ENCODE assay signal across 22 mouse cellular contexts in the genomic region with DNA sequence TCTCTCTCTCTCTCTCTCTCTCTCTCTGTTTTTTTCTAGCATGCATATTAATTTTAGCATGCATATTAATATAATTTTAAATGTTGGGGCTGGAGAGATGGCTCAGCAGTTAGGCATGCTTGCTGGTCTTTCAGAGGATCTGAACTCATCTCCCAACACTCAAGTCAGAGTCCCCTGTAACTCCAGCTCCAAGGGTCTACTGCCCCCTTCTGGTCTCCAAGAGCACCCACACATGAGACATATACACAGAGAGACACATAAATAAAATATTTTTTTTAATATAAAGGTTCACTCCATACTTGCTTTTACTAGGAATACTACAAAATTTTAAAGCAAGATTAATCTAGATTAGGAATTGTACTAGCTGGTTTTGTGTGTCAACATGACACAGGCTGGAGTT.
DNase-seq lines count a peak whose midpoint lies in the region; TF ChIP-seq lines count a peak whose summit lies in the region.
"Had no signal": no experiment of that assay in that cellular context is flagged by ENCODE, and none has a peak within 500 bp of the region (broad histone marks: within the 10 kb centered on the region; RNA-seq: fewer than 3 reads in every experiment).

No protein-coding gene starts in this region.

- H3K27me3 ChIP-seq in embryonic facial prominence, embryonic 10.5 days (replicated peaks; ENCODE audit: low read depth, poor library complexity, severe bottlenecking): no peaks in the 10 kb centered on the region
- H3K27me3 ChIP-seq: embryonic facial prominence, embryonic 12.5 days; limb, embryonic 13.5 days; liver, embryonic 12.5 days; megakaryocyte, embryonic 14.5 days; midbrain, embryonic 15.5 days; neural tube, embryonic 12.5 days had no signal

- TF ChIP-seq CTCF in left cerebral cortex, adult 2 months (IDR thresholded peaks at IDR 0.05): peak; percentile 13

- H3K36me3 ChIP-seq in ES-E14 (ENCODE audit: control insufficient read depth, insufficient read depth, low read length, poor library complexity, severe bottlenecking): no peaks in the 10 kb centered on the region
- H3K36me3 ChIP-seq in embryonic facial prominence, embryonic 10.5 days (replicated peaks): no peaks in the 10 kb centered on the region
- H3K36me3 ChIP-seq: embryonic facial prominence, embryonic 12.5 days; limb, embryonic 13.5 days; liver, embryonic 12.5 days; midbrain, embryonic 15.5 days; neural tube, embryonic 12.5 days had no signal

- intact Hi-C loops in left cerebral cortex, adult 2 months (cut with DNase I): no loop called here

- no peak overlapping the region for H3K9ac ChIP-seq in ES-E14 (ENCODE audit: insufficient read depth, low read depth, low read length, poor library complexity, severe bottlenecking)
- H3K9ac ChIP-seq: embryonic facial prominence, embryonic 12.5 days; hindbrain, embryonic 14.5 days; limb, embryonic 13.5 days; liver, embryonic 12.5 days; midbrain, embryonic 15.5 days; neural tube, embryonic 12.5 days had no signal

- no peak overlapping the region for H3K4me3 ChIP-seq in left cerebral cortex, adult 2 months
- H3K4me3 ChIP-seq in ES-E14 (ENCODE audit: insufficient read depth in 1 of 2, low read depth in 1 of 2, low read length in 2 of 2, poor library complexity in 1 of 2, severe bottlenecking in 1 of 2): no peak overlapping the region
- H3K4me3 ChIP-seq in embryonic facial prominence, embryonic 10.5 days: no peak overlapping the region
- H3K4me3 ChIP-seq: embryonic facial prominence, embryonic 12.5 days; limb, embryonic 13.5 days; liver, embryonic 12.5 days; megakaryocyte, embryonic 14.5 days; midbrain, embryonic 15.5 days; neural tube, embryonic 12.5 days had no signal

- in situ Hi-C loops in ES-E14 (cut with MboI; ENCODE audit: low sequenced_read_pairs in 2 of 2, unreplicated experiment in 2 of 2): loop anchor here in 1 of 2 experiments (25.0 kb wide), 1 partner anchor 421 kb away; no protein-coding TSS in a partner anchor

- H3K9me3 ChIP-seq in ES-E14 (ENCODE audit: control insufficient read depth, insufficient read depth, low read depth, low read length): no peaks in the 10 kb centered on the region
- H3K9me3 ChIP-seq in embryonic facial prominence, embryonic 10.5 days: no peaks in the 10 kb centered on the region
- H3K9me3 ChIP-seq: embryonic facial prominence, embryonic 12.5 days; limb, embryonic 13.5 days; liver, embryonic 12.5 days; megakaryocyte, embryonic 14.5 days; midbrain, embryonic 15.5 days; neural tube, embryonic 12.5 days had no signal

- DNase-seq in embryo, embryonic 10.5 days (ENCODE audit: low spot score): peak; percentile 22
- DNase-seq in embryo, embryonic 10 days (ENCODE audit: low spot score): no peak
- no peak for DNase-seq in left cerebral cortex, adult 2 months (ENCODE audit: extremely low spot score in 1 of 2, low spot score in 2 of 2)
- DNase-seq in left cerebral cortex, adult 18-20 months (ENCODE audit: low spot score in 2 of 2): no peak
- peak; percentile 56 for DNase-seq in ES-E14 (ENCODE audit: low read depth, low spot score)
- DNase-seq in embryonic facial prominence, embryonic 10.5 days (ENCODE audit: low spot score): peak; percentile 5
- no peak for DNase-seq in spleen, adult 12 weeks (ENCODE audit: low spot score)
- DNase-seq in frontal cortex, postnatal 10 days (ENCODE audit: low spot score in 2 of 2): no peak
- DNase-seq: adrenal gland, adult 8-10 months; cerebellum, adult 9-11 months; kidney, adult 8-10 months; kidney, postnatal 14 days; lung, adult 2 months; lung, postnatal 36 days; thymus, postnatal 36 days had no signal

- H3K27ac ChIP-seq in left cerebral cortex, adult 2 months: no peak overlapping the region
- H3K27ac ChIP-seq in ES-E14 (ENCODE audit: insufficient read depth, low read depth, low read length, poor library complexity, severe bottlenecking): no peak overlapping the region
- H3K27ac ChIP-seq in embryonic facial prominence, embryonic 10.5 days (replicated peaks): no peak overlapping the region
- H3K27ac ChIP-seq: embryonic facial prominence, embryonic 12.5 days; hindbrain, embryonic 14.5 days; limb, embryonic 13.5 days; liver, embryonic 12.5 days; midbrain, embryonic 15.5 days; neural tube, embryonic 12.5 days had no signal

- H3K4me1 ChIP-seq in ES-E14 (ENCODE audit: control insufficient read depth in 2 of 2, insufficient read depth in 2 of 2, low read length in 2 of 2, poor library complexity in 1 of 2): no peaks in the 10 kb centered on the region
- no peaks in the 10 kb centered on the region for H3K4me1 ChIP-seq in embryonic facial prominence, embryonic 10.5 days
- H3K4me1 ChIP-seq: embryonic facial prominence, embryonic 12.5 days; limb, embryonic 13.5 days; liver, embryonic 12.5 days; megakaryocyte, embryonic 14.5 days; midbrain, embryonic 15.5 days; neural tube, embryonic 12.5 days had no signal

TF ChIP-seq in ES-E14, 5 proteins besides CTCF, POLR2A, EP300 and RAD21:
- peak; percentile 95 for TF ChIP-seq ZC3H11A (IDR thresholded peaks at IDR 0.05; ENCODE audit: borderline replicate concordance, low read depth, low read length)
- no peak for TF ChIP-seq CHD2 (IDR thresholded peaks at IDR 0.05; ENCODE audit: low read depth, low read length)

Comparison
In these comparisons a context has a peak if more than half of its experiments do, and no peak if none do; other contexts are left out.
1. DNase-seq: peak in embryo, embryonic 10.5 days (single experiment), ES-E14 (single experiment) and embryonic facial prominence, embryonic 10.5 days (single experiment); none in embryo, embryonic 10 days (single experiment), left cerebral cortex, adult 2 months (0 of 2), left cerebral cortex, adult 18-20 months (0 of 2), spleen, adult 12 weeks (single experiment) and frontal cortex, postnatal 10 days (0 of 2).